Mouse (Mus musculus) hindbrain, embryonic 11.5 days (tissue): Measurements from ENCODE around the gene Asrgl1. TPM values are rescaled to one million over a fixed set of nuclear protein-coding genes. Genes with fewer than 3 reads are reported as not detected.
A peak's percentile ranks its signal among the peaks of the same experiment; 100 is the strongest.
"Not testable (repeated sequence)": the region's sequence is repeated elsewhere in the genome, so short reads cannot be mapped to it uniquely, and the experiment has no call there.

Experiments used
- ATAC-seq: fragments of 200-750 bp; cut with Nextera tagmentation; 2 replicates; pipeline ENCODE4 v1.8.0; 2017; ENCODE audit warnings: mild to moderate bottlenecking, moderate TSS enrichment, moderate library complexity; ENCODE audit not compliant: low FRiP score
- DNase-seq: peaks from one replicate; pipeline ENCODE4 v3.0.0-alpha.2; 2015; ENCODE audit warnings: low spot score
- H3K27ac ChIP-seq: fragments of 300-500 bp; sonication (generic); 2 replicates; pipeline ENCODE4 v1.5.1; 2014; ENCODE audit warnings: mild to moderate bottlenecking, low read depth, low read length
- H3K27me3 ChIP-seq: fragments of 300-500 bp; sonication (generic); 2 replicates; pipeline ENCODE4 v1.6.1; 2014; ENCODE audit warnings: mild to moderate bottlenecking, low read length, moderate library complexity, mixed read lengths; ENCODE audit not compliant: control insufficient read depth, insufficient read depth
- H3K36me3 ChIP-seq: fragments of 300-500 bp; sonication (generic); 2 replicates; pipeline ENCODE4 v1.6.1; 2014; ENCODE audit warnings: mild to moderate bottlenecking, low read length, moderate library complexity, mixed read lengths; ENCODE audit not compliant: control insufficient read depth, insufficient read depth
- H3K4me1 ChIP-seq: fragments of 300-500 bp; sonication (generic); replicated peaks from 2 replicates; pipeline ENCODE4 v1.6.1; 2014; ENCODE audit warnings: low read length, mixed read lengths; ENCODE audit not compliant: control insufficient read depth, insufficient read depth
- H3K4me2 ChIP-seq: fragments of 300-500 bp; sonication (generic); replicated peaks from 2 replicates; pipeline ENCODE4 v1.6.1; 2014; ENCODE audit warnings: mild to moderate bottlenecking, low read depth, low read length
- H3K4me3 ChIP-seq: fragments of 300-500 bp; sonication (generic); 2 replicates; pipeline ENCODE4 v1.5.1; 2014; ENCODE audit warnings: low read depth, low read length
- H3K9ac ChIP-seq: fragments of 300-500 bp; sonication (generic); 2 replicates; pipeline ENCODE4 v1.6.1; 2014; ENCODE audit warnings: low read depth, low read length
- H3K9me3 ChIP-seq: fragments of 300-500 bp; sonication (generic); 2 replicates; pipeline ENCODE4 v1.6.1; 2016; ENCODE audit warnings: low read length; ENCODE audit not compliant: control insufficient read depth
- WGBS: fragments of 180-500 bp; shearing (Covaris S2); extraction: QIAGEN DNeasy Blood & Tissue Kit; methylation state at CpG from one replicate; pipeline ENCODE4 v1.1.7; 2014; 5-methylcytosine and 5-hydroxymethylcytosine counted together
- polyA plus RNA-seq: library from polyadenylated mRNA; unstranded; fragments of >200 nt; fragmentation: Nextera tagmentation; extraction: Ambion mirVana; gene quantifications from 2 replicates; pipeline ENCODE4 v1.2.1, GENCODE M21; 2014

Asrgl1 gene
- polyA plus RNA-seq: 14.9 and 15.6 TPM in 2 replicates

DNA sequence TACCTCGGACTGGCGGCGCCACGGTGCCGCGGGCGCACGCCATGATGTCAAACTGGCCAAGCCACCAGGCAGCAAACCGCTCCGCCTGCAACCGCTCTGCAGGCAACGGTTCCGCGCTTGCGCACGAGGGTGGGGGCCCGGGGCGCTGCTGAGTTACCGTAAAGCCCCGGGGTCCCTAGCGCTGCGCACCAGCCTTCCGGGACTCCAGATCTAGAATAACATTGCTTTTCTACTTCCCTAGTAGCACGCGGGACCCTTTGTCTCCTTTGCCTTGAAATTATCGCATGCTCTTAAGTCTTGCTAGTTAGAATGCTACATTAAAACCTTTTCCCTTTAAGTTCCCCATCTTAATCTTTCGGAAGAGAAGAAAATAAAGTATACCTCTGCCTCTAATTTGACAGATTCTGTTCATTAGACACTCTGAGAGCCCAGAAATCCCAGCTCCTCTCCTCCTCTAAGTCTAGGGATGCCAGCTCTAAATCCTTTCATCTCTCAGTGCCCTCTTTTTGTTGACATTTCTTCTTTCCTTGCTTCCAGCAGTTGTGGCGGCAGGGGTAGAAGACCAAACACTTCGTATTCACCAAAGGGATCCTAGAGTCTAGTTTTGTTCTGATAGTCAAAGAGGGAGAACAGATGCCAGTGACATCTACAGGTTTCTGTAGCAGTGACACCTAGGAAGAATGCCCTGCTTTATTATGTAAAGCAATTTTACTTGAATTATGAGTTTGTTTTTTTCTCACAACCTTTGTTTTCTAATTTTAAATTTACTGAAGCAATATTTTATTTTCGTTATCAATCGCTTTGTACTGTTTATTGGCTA lies at the start of gene Asrgl1:
Asrgl1 (minus strand) TSS at position 125 of the 820 bp plus-strand sequence.
- WGBS: 13% methylated on average over 31 of the region's 31 CpGs
- Histone ChIP-seq H3K4me2 (peak within 1 kb of the TSS; percentile 96), H3K4me1 (no peaks in the 10 kb centered on the region), H3K9me3 (no peaks in the 10 kb centered on the region), H3K27me3 (no peaks in the 10 kb centered on the region), H3K27ac (no peak within 1 kb of the TSS), H3K36me3 (no peaks in the 10 kb centered on the region), H3K4me3 (peak within 1 kb of the TSS; percentile 67), H3K9ac (peak within 1 kb of the TSS; percentile 77)
- ATAC-seq (peak; percentile 98), DNase-seq (peak; percentile 93)

DNA sequence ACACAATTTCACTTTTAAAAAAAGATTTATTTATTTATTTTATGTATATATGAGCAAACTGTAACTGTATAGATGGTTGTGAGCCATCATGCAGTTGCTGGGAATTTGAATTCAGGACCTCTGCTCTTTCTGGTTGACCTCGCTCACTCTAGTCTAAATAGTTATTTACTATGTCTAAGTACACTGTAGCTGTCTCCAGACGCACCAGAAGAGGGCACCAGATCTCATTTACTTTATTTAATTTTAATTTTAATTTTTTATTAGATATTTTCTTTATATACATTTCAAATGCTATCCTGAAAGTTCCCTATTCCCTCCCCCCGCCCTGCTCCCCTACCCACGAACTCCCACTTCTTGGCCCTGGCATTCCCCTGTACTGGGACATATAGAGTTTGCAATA lies 10.8 kb upstream of the Asrgl1 start:
- ATAC-seq (no peak), DNase-seq (no peak)
- 62% methylated on average over 4 of the region's 4 CpGs for WGBS
- Histone ChIP-seq H3K27me3 (no peaks in the 10 kb centered on the region), H3K4me2 (no peak overlapping the region), H3K4me3 (no peak overlapping the region), H3K9me3 (no peaks in the 10 kb centered on the region), H3K27ac (no peak overlapping the region), H3K9ac (no peak overlapping the region), H3K4me1 (no peaks in the 10 kb centered on the region), H3K36me3 (no peaks in the 10 kb centered on the region)

GRCm38 (mm10) chr19:9143639-9144125 lies 8.2 kb upstream of the Asrgl1 start:
- no peak for DNase-seq
- H3K27me3 ChIP-seq: no peaks in the 10 kb centered on the region
- H3K36me3 ChIP-seq: no peaks in the 10 kb centered on the region
- no peaks in the 10 kb centered on the region for H3K9me3 ChIP-seq
- no peak overlapping the region for H3K9ac ChIP-seq
- H3K27ac ChIP-seq: no peak overlapping the region
- H3K4me1 ChIP-seq: no peaks in the 10 kb centered on the region
- no peak overlapping the region for H3K4me2 ChIP-seq
- peak; percentile 38; the same call in 1 of the 2 replicates for ATAC-seq
- no peak overlapping the region for H3K4me3 ChIP-seq

DNA sequence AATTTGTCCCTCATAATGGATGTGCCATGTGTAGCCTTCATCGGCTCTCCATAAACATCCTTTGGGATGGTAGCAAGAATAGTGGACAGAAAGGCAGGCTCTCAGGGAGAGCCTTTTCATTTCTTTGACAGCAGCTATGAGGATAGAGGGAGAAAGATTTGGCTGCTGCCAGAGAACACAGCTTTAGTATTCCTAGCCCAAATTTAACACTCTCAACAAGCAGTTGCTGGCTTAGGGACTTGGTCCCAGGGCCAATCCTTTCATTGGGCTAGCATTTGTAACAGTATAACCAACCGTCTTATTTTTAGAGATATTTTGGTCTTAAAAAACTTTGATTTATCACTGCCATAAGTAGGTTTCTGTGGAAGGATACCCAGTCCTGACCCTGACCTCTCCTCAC lies 7.8 kb upstream of the Asrgl1 start:
- ATAC-seq (no peak), DNase-seq (no peak)
- no peak overlapping the region for H3K4me3 ChIP-seq
- WGBS: 74% methylated on average over 2 of the region's 2 CpGs
- H3K9me3 ChIP-seq: no peaks in the 10 kb centered on the region
- H3K27ac ChIP-seq: no peak overlapping the region
- no peak overlapping the region for H3K9ac ChIP-seq
- no peaks in the 10 kb centered on the region for H3K4me1 ChIP-seq
- no peaks in the 10 kb centered on the region for H3K36me3 ChIP-seq
- no peaks in the 10 kb centered on the region for H3K27me3 ChIP-seq
- H3K4me2 ChIP-seq: no peak overlapping the region

DNA sequence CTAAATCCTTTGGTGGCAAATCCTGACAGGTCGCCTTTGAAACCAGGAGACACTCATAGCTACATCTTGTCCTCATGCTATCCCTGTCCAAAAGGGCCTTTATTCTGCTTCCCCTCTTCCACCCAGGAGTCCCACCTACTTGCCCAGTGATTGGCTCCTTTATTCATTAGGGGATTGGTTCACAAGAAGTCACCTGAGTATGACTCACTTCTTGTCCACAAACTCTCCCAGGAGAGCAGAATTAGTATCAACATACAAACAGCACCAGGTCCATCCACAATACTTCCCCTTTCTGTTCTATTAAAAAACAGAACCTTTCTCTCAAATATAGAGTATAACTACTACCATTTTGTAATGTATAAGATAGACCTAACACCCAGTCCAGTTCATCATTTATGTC lies 4.9 kb upstream of the Asrgl1 start:
- H3K9ac ChIP-seq, ATAC-seq, H3K27me3 ChIP-seq, H3K4me1 ChIP-seq, DNase-seq, H3K4me3 ChIP-seq, H3K27ac ChIP-seq, H3K4me2 ChIP-seq, H3K36me3 ChIP-seq, H3K9me3 ChIP-seq: not testable (repeated sequence)
- WGBS: 73% methylated on average over 1 of the region's 1 CpGs

DNA sequence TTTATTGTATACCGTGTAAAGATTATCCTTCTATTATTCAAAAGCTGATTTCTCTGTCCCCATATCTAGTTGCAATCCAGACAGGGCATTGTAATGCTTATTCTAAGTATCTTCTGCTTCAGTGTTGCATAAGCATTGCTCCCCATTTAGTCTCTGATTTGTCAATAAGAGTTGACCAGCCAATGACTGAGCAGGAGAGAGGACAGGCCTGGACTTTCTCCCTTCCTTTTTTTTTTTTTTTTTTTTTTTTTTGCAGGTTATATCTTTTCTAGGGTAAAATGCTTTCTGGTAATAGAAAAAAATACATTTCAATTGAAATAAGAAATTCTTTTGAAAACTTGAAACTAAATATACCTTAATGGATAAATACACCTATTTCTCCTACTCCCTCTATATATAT lies 1.7 kb upstream of the Asrgl1 start:
- H3K27me3 ChIP-seq: no peaks in the 10 kb centered on the region
- no peak overlapping the region for H3K27ac ChIP-seq
- no peak overlapping the region for H3K4me2 ChIP-seq
- 97% methylated on average over 1 of the region's 1 CpGs for WGBS
- no peak for ATAC-seq
- H3K4me3 ChIP-seq: no peak overlapping the region
- DNase-seq: no peak
- no peaks in the 10 kb centered on the region for H3K9me3 ChIP-seq
- no peaks in the 10 kb centered on the region for H3K36me3 ChIP-seq
- H3K4me1 ChIP-seq: no peaks in the 10 kb centered on the region
- H3K9ac ChIP-seq: no peak overlapping the region

DNA sequence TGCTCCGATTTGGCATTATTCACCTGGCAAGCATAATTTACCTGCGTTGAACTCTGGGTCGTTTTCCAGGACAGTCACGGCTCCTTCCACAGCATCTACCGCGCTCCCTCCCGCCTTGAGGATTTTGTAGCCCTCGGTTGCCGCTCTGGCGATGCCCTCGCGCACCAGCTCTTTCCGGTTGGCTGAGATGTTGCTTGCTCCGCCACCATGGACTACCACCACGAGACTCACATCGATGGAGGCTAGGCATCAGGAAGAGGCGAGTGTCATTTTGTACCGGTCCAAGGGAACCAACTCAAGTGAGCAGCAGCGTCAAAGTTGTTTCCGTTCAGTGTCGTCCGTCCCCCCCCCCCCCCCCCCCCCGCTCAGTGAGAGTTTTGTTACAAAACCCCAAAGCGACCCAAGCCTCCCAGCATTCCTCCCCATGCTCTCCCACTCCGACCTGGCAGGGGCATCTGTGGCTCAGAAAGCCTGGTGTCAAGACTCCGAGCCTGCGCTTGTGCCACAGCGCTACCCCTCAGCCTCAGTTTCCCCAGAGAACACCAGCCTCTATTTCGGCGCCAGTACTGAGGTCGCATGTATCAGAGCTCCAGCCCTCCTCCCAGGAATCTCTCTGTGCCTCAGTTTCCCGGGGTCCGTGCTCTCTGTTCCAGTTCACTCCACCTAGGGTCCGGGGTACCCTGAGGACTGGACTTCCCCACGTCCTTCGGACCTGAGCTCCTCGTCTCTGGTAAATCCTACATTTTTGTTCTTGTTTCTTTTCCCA lies 507 bp downstream of the Asrgl1 start:
- Histone ChIP-seq H3K4me2 (peak overlapping the region; percentile 96), H3K27ac (no peak overlapping the region), H3K4me1 (no peaks in the 10 kb centered on the region), H3K36me3 (no peaks in the 10 kb centered on the region), H3K4me3 (peak overlapping the region; percentile 67), H3K27me3 (no peaks in the 10 kb centered on the region), H3K9me3 (no peaks in the 10 kb centered on the region), H3K9ac (peak overlapping the region; percentile 77)
- 2% methylated on average over 32 of the region's 37 CpGs for WGBS
- ATAC-seq: peak; percentile 83
- DNase-seq: peak; percentile 49

GRCm38 (mm10) chr19:9129996-9130395 lies 5.4 kb downstream of the Asrgl1 start:
- H3K9ac ChIP-seq: no peak overlapping the region
- H3K36me3 ChIP-seq: no peaks in the 10 kb centered on the region
- no peaks in the 10 kb centered on the region for H3K27me3 ChIP-seq
- H3K27ac ChIP-seq: no peak overlapping the region
- no peak for DNase-seq
- no peak overlapping the region for H3K4me3 ChIP-seq
- no peaks in the 10 kb centered on the region for H3K9me3 ChIP-seq
- H3K4me2 ChIP-seq: no peak overlapping the region
- H3K4me1 ChIP-seq: no peaks in the 10 kb centered on the region
- no peak for ATAC-seq
- 81% methylated on average over 1 of the region's 1 CpGs for WGBS
